Mouse (Mus musculus): ENCODE measurements around the gene Shkbp1. TPM values are rescaled to one million over a fixed set of nuclear protein-coding genes. Genes with fewer than 3 reads are reported as not detected.

Gene Shkbp1
- polyA plus RNA-seq, 1 experiment, result 18.4 TPM

DNA sequence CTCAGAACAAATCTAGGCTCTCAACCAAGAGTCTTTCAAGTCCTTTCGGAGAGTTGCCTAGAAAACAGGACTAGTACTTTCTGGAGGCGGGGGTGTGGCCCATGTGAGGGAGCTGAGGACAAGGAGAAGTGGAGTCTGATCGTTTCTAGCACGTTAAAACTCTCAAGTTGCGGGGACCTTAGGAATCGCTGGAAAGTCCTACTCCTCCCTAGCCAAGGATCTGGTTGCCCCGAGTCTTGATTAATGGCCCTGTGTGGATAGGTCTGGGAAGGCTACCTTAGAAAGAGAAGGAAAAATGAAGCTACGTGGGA is 24.3 kb downstream of the Shkbp1 start:
- peak overlapping the region; percentile 80 for H3K4me2 ChIP-seq (ENCODE audit: low read depth)
- H3K27me3 ChIP-seq (ENCODE audit: control insufficient read depth, insufficient read depth, insufficient read length), result no peaks in the 10 kb centered on the region
- TF ChIP-seq REST (IDR thresholded peaks at IDR 0.05; ENCODE audit: insufficient read depth, insufficient read length), result no peak
- TF ChIP-seq MAX (IDR thresholded peaks at IDR 0.05; ENCODE audit: low read depth), result no peak
- no peak for TF ChIP-seq TCF3 (IDR thresholded peaks at IDR 0.05; ENCODE audit: insufficient read length, low read depth)
- no peak for TF ChIP-seq SRF (IDR thresholded peaks at IDR 0.05; ENCODE audit: control insufficient read depth, insufficient read length, low read depth)
- no peak for TF ChIP-seq E2F4 (IDR thresholded peaks at IDR 0.05; ENCODE audit: insufficient read depth)
- no peak for TF ChIP-seq TCF12 (IDR thresholded peaks at IDR 0.05; ENCODE audit: insufficient read depth, poor library complexity, severe bottlenecking)
- H3ac ChIP-seq (ENCODE audit: control insufficient read depth, insufficient read length), result no peak overlapping the region
- peak overlapping the region; percentile 35 for H3K4me3 ChIP-seq
- no peaks in the 10 kb centered on the region for H3K79me2 ChIP-seq (ENCODE audit: control insufficient read depth, insufficient read depth)
- no peaks in the 10 kb centered on the region for H3K36me3 ChIP-seq (ENCODE audit: control insufficient read depth, insufficient read depth)

DNA sequence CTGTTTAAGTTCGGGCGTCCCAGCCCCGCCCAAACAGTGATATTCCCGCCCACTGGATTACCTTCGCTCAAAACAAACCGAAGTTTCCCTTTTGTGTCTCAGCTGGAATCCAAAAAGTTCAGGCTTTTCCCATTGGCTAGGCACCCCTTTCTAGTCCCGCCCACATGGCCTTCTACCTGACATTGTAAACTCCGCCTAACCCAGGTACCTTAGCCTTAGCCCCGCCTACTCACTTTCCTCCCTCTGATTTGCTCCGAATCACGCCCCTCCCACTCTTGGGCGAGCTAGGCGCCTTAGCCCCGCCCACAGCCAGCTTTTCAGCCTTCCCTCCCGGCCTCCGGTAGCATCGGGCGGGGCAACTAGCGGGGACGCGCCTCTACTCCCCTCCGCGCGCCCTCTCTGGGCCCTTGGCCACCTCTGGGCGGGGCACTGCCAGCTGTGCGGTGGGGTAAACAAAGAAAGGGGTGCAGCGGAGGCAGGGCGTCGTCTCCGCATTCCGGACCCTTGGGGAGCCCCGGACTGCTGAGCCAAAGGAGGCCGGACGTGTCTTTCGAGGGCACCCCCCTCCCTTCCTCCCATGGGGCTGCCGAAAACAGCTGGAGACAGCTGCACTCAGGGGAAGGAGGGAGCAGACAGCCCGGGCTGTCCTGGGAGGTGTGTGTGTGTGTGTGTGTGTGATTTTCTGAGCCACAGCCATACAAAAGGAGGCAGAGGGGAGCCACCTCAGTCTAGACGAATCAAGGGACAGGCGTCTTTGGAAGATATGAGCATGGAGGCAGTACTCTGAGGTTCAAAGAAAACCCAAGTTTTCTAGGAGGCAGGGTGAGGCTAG is 24.9 kb downstream of the Shkbp1 start:
- no peaks in the 10 kb centered on the region for H3K36me3 ChIP-seq (ENCODE audit: control insufficient read depth, insufficient read depth)
- H3K27me3 ChIP-seq (ENCODE audit: control insufficient read depth, insufficient read depth, insufficient read length), result no peaks in the 10 kb centered on the region
- no peak overlapping the region for H3ac ChIP-seq (ENCODE audit: control insufficient read depth, insufficient read length)
- peak overlapping the region; percentile 80 for H3K4me2 ChIP-seq (ENCODE audit: low read depth)
- H3K4me3 ChIP-seq, result peak overlapping the region; percentile 35
- no peaks in the 10 kb centered on the region for H3K79me2 ChIP-seq (ENCODE audit: control insufficient read depth, insufficient read depth)
- TF ChIP-seq MYOD1 (IDR thresholded peaks at IDR 0.05; ENCODE audit: control insufficient read depth in 1 of 3, insufficient read length in 2 of 3, low read depth in 2 of 3), result peak; percentile 42 to 95 (median 89)
- TF ChIP-seq MAX (IDR thresholded peaks at IDR 0.05; ENCODE audit: low read depth), result no peak
- TF ChIP-seq TCF12 (IDR thresholded peaks at IDR 0.05; ENCODE audit: insufficient read depth, poor library complexity, severe bottlenecking), result peak; percentile 42
- TF ChIP-seq CEBPB (IDR thresholded peaks at IDR 0.05; ENCODE audit: insufficient read depth, poor library complexity, severe bottlenecking), result no peak
- TF ChIP-seq E2F4 (IDR thresholded peaks at IDR 0.05; ENCODE audit: insufficient read depth), result no peak
- TF ChIP-seq REST (IDR thresholded peaks at IDR 0.05; ENCODE audit: insufficient read depth, insufficient read length), result no peak
- TF ChIP-seq MYOG (IDR thresholded peaks at IDR 0.05; ENCODE audit: control insufficient read depth in 1 of 3, insufficient read depth in 1 of 3, insufficient read length in 2 of 3, low read depth in 2 of 3), result peak in 2 of 3 experiments; percentile 79 to 81
- no peak for TF ChIP-seq SRF (IDR thresholded peaks at IDR 0.05; ENCODE audit: control insufficient read depth, insufficient read length, low read depth)
- TF ChIP-seq POLR2AphosphoS2 (IDR thresholded peaks at IDR 0.05; ENCODE audit: insufficient read length, low read depth), result no peak
- peak; percentile 35 for TF ChIP-seq TCF3 (IDR thresholded peaks at IDR 0.05; ENCODE audit: insufficient read length, low read depth)
- no peak for TF ChIP-seq USF1 (IDR thresholded peaks at IDR 0.05; ENCODE audit: low read depth)
- peak; percentile 66 for TF ChIP-seq POLR2A (IDR thresholded peaks at IDR 0.05; ENCODE audit: insufficient read length, low read depth)

DNA sequence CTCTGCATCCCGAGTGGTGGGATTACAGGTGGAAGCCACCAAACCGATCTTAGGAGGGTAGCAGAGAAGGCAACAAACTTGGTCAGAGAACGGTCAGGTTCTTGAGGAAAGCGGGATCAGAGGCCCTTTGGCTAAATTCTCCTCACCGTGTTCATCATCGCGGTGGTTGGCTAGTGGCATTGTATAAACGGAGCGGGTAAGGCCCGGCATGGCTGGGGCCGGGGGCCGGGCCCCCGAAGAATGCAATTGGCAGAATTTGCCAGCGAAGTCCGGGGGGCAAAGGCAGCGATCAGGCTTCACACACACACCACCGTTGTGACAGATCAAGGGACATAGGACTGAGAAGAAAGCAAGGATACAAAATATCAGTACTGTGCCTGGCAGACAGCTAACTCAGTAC is 25.8 kb downstream of the Shkbp1 start:
- Histone ChIP-seq H3ac (ENCODE audit: control insufficient read depth, insufficient read length) (no peak overlapping the region), H3K27me3 (ENCODE audit: control insufficient read depth, insufficient read depth, insufficient read length) (no peaks in the 10 kb centered on the region), H3K36me3 (ENCODE audit: control insufficient read depth, insufficient read depth) (no peaks in the 10 kb centered on the region), H3K4me3 (peak overlapping the region; percentile 35), H3K4me2 (ENCODE audit: low read depth) (peak overlapping the region; percentile 80), H3K79me2 (ENCODE audit: control insufficient read depth, insufficient read depth) (no peaks in the 10 kb centered on the region)
- TF ChIP-seq MAX (IDR thresholded peaks at IDR 0.05; ENCODE audit: low read depth) (no peak), TCF3 (IDR thresholded peaks at IDR 0.05; ENCODE audit: insufficient read length, low read depth) (no peak), TCF12 (IDR thresholded peaks at IDR 0.05; ENCODE audit: insufficient read depth, poor library complexity, severe bottlenecking) (no peak), MYOD1 (IDR thresholded peaks at IDR 0.05; ENCODE audit: control insufficient read depth in 1 of 3, insufficient read length in 2 of 3, low read depth in 2 of 3) (no peak), REST (IDR thresholded peaks at IDR 0.05; ENCODE audit: insufficient read depth, insufficient read length) (no peak), E2F4 (IDR thresholded peaks at IDR 0.05; ENCODE audit: insufficient read depth) (no peak), CEBPB (IDR thresholded peaks at IDR 0.05; ENCODE audit: insufficient read depth, poor library complexity, severe bottlenecking) (no peak), USF1 (IDR thresholded peaks at IDR 0.05; ENCODE audit: low read depth) (no peak), POLR2A (IDR thresholded peaks at IDR 0.05; ENCODE audit: insufficient read length, low read depth) (no peak), POLR2AphosphoS2 (IDR thresholded peaks at IDR 0.05; ENCODE audit: insufficient read length, low read depth) (no peak), MYOG (IDR thresholded peaks at IDR 0.05; ENCODE audit: control insufficient read depth in 1 of 3, insufficient read depth in 1 of 3, insufficient read length in 2 of 3, low read depth in 2 of 3) (no peak), SRF (IDR thresholded peaks at IDR 0.05; ENCODE audit: control insufficient read depth, insufficient read length, low read depth) (no peak)

DNA sequence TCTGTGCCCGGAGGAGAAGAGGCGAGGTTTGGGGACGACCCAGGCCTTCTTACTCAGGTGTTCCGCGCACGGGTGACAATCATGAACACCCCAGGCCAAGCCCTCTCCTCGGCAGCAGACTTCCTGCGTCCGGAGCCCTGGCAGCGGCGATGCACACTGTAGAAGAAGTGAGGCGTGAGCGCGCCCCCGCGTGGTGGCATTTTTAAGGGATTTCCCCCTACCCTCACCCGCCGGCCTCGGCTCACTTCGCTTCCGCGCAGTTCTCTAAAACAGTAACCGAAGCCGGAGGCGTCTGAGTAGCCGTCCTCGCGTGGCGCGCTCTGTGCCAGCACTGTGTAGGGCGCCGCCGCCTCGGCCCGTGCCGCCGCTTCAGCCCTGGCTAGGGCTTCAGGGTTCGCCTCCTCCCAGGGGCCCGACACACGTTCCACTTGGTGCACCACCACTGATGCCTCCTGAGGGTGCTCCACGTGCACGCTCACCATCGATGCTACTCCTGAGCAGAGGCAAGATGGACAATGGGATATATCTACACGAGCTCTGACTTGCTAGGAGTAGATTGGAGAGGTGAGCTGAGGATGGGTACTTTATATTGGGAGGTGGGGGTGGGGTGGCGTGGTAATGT is 26.4 kb downstream of the Shkbp1 start:
- Histone ChIP-seq H3K27me3 (ENCODE audit: control insufficient read depth, insufficient read depth, insufficient read length) (no peaks in the 10 kb centered on the region), H3K4me2 (ENCODE audit: low read depth) (peak overlapping the region; percentile 80), H3K4me3 (peak overlapping the region; percentile 35), H3K79me2 (ENCODE audit: control insufficient read depth, insufficient read depth) (no peaks in the 10 kb centered on the region), H3K36me3 (ENCODE audit: control insufficient read depth, insufficient read depth) (no peaks in the 10 kb centered on the region), H3ac (ENCODE audit: control insufficient read depth, insufficient read length) (no peak overlapping the region)
- TF ChIP-seq POLR2A (IDR thresholded peaks at IDR 0.05; ENCODE audit: insufficient read length, low read depth), result no peak
- TF ChIP-seq MYOG (IDR thresholded peaks at IDR 0.05; ENCODE audit: control insufficient read depth in 1 of 3, insufficient read depth in 1 of 3, insufficient read length in 2 of 3, low read depth in 2 of 3), result no peak
- no peak for TF ChIP-seq SRF (IDR thresholded peaks at IDR 0.05; ENCODE audit: control insufficient read depth, insufficient read length, low read depth)
- TF ChIP-seq POLR2AphosphoS2 (IDR thresholded peaks at IDR 0.05; ENCODE audit: insufficient read length, low read depth), result no peak
- no peak for TF ChIP-seq REST (IDR thresholded peaks at IDR 0.05; ENCODE audit: insufficient read depth, insufficient read length)
- TF ChIP-seq MAX (IDR thresholded peaks at IDR 0.05; ENCODE audit: low read depth), result no peak
- no peak for TF ChIP-seq MYOD1 (IDR thresholded peaks at IDR 0.05; ENCODE audit: control insufficient read depth in 1 of 3, insufficient read length in 2 of 3, low read depth in 2 of 3)
- TF ChIP-seq USF1 (IDR thresholded peaks at IDR 0.05; ENCODE audit: low read depth), result no peak
- TF ChIP-seq TCF3 (IDR thresholded peaks at IDR 0.05; ENCODE audit: insufficient read length, low read depth), result no peak
- no peak for TF ChIP-seq TCF12 (IDR thresholded peaks at IDR 0.05; ENCODE audit: insufficient read depth, poor library complexity, severe bottlenecking)
- TF ChIP-seq E2F4 (IDR thresholded peaks at IDR 0.05; ENCODE audit: insufficient read depth), result no peak
- TF ChIP-seq CEBPB (IDR thresholded peaks at IDR 0.05; ENCODE audit: insufficient read depth, poor library complexity, severe bottlenecking), result no peak
